Mouse (Mus musculus): ENCODE data around the gene Vwa3a. TPM values are rescaled to one million over a fixed set of nuclear protein-coding genes. Genes with fewer than 3 reads are reported as not detected.
A peak's percentile ranks its signal among the peaks of the same experiment; 100 is the strongest.

The Vwa3a gene
- polyA plus RNA-seq, 1 experiment from 2014 or later: 0.63 TPM

DNA sequence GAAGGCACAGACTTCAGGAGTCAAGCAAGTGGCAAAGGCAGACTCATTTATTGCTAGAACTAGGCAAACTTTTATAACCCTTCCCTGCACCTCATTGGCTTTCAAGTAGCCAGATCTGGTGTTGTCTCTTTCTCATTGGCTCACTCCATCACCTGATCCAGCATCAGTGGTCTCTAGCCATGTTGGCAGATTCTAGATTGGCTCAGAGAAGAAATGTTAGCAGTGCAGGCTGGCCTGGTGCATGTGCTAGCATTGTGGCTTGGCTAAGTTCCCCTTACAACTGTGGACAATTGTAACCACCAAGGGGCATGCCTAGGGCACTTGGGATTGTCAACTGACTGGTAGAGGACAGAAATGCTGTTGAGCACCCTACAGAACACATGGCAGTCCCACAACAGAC, 12.2 kb downstream of the Vwa3a start:
- no peaks in the 10 kb centered on the region for H3K4me1 ChIP-seq
- no peak overlapping the region for H3K4me3 ChIP-seq (replicated peaks)
- H3K36me3 ChIP-seq: no peaks in the 10 kb centered on the region
- H3K27ac ChIP-seq: no peak overlapping the region
- no peaks in the 10 kb centered on the region for H3K27me3 ChIP-seq (replicated peaks)
- no peaks in the 10 kb centered on the region for H3K9me3 ChIP-seq
- no peak overlapping the region for H3K4me2 ChIP-seq
- H3K9ac ChIP-seq: no peak overlapping the region
- no peak for ATAC-seq (ENCODE audit: insufficient read depth, low FRiP score, low read depth)

DNA sequence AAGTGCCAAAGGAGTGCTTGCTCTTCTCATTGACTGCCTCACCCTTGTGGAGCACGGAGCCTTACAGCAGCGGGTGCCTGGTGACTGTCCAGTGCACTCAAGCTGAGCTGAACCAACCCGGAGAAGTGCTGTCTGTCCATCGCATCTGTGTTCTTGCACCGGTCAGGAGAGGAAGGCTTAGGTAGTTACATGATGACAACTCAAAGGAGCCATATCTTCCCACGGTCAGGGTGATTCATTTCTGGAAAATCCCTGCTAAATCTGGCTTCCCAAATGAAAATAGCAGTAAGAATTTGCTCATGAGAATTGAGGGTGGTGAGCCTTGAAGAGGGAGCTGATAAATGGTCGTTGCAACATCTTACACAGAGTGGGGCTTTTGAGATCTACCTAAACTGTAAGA, 12.8 kb downstream of the Vwa3a start:
- H3K4me1 ChIP-seq: no peaks in the 10 kb centered on the region
- H3K9me3 ChIP-seq: no peaks in the 10 kb centered on the region
- H3K27me3 ChIP-seq (replicated peaks): no peaks in the 10 kb centered on the region
- H3K27ac ChIP-seq: no peak overlapping the region
- ATAC-seq (ENCODE audit: insufficient read depth, low FRiP score, low read depth): no peak
- no peak overlapping the region for H3K4me3 ChIP-seq (replicated peaks)
- H3K9ac ChIP-seq: no peak overlapping the region
- H3K36me3 ChIP-seq: no peaks in the 10 kb centered on the region
- 83% methylated on average over 7 of the region's 7 CpGs for WGBS
- H3K4me2 ChIP-seq: no peak overlapping the region

DNA sequence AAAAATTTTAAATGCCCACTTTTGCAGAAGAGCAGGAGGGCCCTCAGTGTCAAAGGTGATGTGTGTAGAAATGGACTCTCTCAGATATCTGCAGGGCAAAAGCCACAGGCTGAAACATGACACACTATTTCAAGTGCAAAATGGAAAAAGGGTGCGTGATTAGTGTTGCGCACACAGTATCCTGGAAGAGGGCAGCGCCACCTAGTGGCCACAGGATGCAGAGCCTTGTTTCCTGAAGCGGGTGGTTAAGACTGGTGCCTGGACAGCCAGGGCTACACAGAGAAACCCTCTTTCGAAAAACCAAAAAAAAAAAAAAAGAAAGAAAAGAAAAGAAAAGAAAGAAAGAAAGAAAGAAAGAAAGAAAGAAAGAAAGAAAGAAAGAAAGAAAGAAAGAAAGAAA, 15.6 kb downstream of the Vwa3a start:
- peak; percentile 63; the same call in 1 of the 2 replicates for ATAC-seq (ENCODE audit: insufficient read depth, low FRiP score, low read depth)
- Histone ChIP-seq H3K4me3 (replicated peaks) (no peak overlapping the region), H3K36me3 (no peaks in the 10 kb centered on the region), H3K4me1 (no peaks in the 10 kb centered on the region), H3K4me2 (no peak overlapping the region), H3K9me3 (no peaks in the 10 kb centered on the region), H3K27me3 (replicated peaks) (no peaks in the 10 kb centered on the region), H3K27ac (no peak overlapping the region), H3K9ac (no peak overlapping the region)
- 3% methylated on average over 5 of the region's 5 CpGs for WGBS

DNA sequence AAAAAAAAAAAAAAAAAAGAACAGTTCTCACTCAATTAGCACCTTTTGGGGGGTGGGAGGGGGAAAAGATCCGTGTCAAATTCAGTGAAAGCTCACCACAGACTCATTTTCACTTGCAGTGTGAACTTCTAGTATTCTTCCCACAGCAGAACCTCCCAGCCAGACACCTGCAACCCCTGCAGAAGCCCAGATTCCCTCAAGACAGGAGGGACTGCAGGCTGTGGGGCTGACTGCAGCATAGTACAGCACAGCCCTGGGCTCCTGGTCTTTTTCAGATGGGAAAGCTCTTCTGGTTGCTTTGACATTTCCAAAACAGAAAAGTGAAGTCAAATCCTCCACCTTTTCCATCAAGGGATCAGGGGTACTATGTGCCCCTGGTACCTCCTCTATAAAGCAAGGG, 28.3 kb downstream of the Vwa3a start:
- no peaks in the 10 kb centered on the region for H3K36me3 ChIP-seq
- no peak overlapping the region for H3K4me3 ChIP-seq (replicated peaks)
- H3K27ac ChIP-seq: no peak overlapping the region
- H3K9me3 ChIP-seq: no peaks in the 10 kb centered on the region
- 5% methylated on average over 1 of the region's 1 CpGs for WGBS
- ATAC-seq (ENCODE audit: insufficient read depth, low FRiP score, low read depth): no peak
- H3K4me1 ChIP-seq: no peaks in the 10 kb centered on the region
- H3K9ac ChIP-seq: no peak overlapping the region
- H3K27me3 ChIP-seq (replicated peaks): no peaks in the 10 kb centered on the region
- H3K4me2 ChIP-seq: no peak overlapping the region

DNA sequence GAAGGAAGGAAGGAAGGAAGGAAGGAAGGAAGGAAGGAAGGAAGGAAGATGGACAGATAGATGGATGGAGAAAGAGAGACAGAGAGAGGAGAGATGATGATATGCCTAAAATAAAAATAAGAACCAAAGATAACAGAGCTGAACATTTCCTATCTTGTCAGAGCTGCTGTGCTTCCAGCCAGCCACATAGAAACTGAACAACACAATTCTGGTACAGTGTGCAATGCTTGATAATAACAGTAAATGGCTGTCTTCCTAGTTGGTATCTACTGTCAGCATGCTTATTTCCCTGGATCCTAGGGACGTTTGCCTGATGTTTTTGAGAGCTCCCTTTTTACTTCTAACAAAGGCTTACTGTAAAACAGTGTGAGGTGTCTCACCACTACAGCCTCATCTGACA, 32.3 kb downstream of the Vwa3a start:
- Histone ChIP-seq H3K27ac (no peak overlapping the region), H3K4me2 (no peak overlapping the region), H3K9ac (no peak overlapping the region), H3K4me1 (no peaks in the 10 kb centered on the region), H3K36me3 (no peaks in the 10 kb centered on the region), H3K9me3 (no peaks in the 10 kb centered on the region), H3K4me3 (replicated peaks) (no peak overlapping the region), H3K27me3 (replicated peaks) (no peaks in the 10 kb centered on the region)
- WGBS: 42% methylated on average over 1 of the region's 1 CpGs
- ATAC-seq (ENCODE audit: insufficient read depth, low FRiP score, low read depth): no peak

DNA sequence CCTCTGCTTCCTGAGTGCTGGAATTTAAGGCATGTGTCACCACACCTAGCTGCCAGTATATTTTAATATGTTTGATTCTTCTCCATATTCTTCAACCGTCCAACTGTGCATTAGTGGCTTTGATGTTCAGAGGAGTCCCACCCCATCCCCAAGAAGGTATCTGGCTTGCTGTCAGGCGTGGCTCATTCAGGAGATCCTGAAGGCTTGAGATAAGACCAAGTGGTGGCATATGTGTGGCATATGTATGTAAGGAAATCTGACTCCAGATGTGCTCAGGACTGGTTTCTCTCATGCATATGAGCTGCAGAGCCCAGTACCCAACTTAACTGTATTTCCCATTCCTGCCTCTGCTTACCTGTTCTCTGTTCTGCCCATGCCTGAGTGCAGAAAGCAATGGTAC, 38.9 kb downstream of the Vwa3a start:
- no peak overlapping the region for H3K4me3 ChIP-seq (replicated peaks)
- H3K36me3 ChIP-seq: no peaks in the 10 kb centered on the region
- no peaks in the 10 kb centered on the region for H3K4me1 ChIP-seq
- no peak overlapping the region for H3K27ac ChIP-seq
- no peak for ATAC-seq (ENCODE audit: insufficient read depth, low FRiP score, low read depth)
- H3K4me2 ChIP-seq: no peak overlapping the region
- no peaks in the 10 kb centered on the region for H3K27me3 ChIP-seq (replicated peaks)
- 63% methylated on average over 2 of the region's 2 CpGs for WGBS
- H3K9ac ChIP-seq: no peak overlapping the region
- no peaks in the 10 kb centered on the region for H3K9me3 ChIP-seq

DNA sequence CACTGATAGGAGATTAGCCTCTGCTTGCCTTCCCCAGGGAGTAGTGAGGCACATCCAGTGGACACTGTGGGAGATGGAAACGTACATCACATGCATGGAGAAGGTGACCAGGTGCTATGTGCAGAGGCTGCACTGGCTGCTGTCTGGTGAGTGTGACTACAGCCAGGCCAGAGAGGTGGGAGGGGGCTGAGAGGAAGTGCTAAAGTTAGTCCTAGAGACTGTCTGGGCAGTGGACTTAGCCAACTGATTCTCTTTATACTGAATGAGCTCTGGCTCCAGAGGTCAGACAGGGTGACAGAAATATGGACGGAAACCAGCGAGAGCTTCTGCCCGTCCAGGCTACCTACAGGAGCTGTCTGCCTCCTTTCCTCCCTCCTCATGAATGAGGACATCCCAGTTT, 56.4 kb downstream of the Vwa3a start:
- Histone ChIP-seq H3K4me2 (no peak overlapping the region), H3K4me3 (replicated peaks) (no peak overlapping the region), H3K36me3 (no peaks in the 10 kb centered on the region), H3K4me1 (no peaks in the 10 kb centered on the region), H3K9me3 (no peaks in the 10 kb centered on the region), H3K27me3 (replicated peaks) (no peaks in the 10 kb centered on the region), H3K9ac (no peak overlapping the region), H3K27ac (no peak overlapping the region)
- 67% methylated on average over 4 of the region's 4 CpGs for WGBS
- ATAC-seq (ENCODE audit: insufficient read depth, low FRiP score, low read depth): no peak

DNA sequence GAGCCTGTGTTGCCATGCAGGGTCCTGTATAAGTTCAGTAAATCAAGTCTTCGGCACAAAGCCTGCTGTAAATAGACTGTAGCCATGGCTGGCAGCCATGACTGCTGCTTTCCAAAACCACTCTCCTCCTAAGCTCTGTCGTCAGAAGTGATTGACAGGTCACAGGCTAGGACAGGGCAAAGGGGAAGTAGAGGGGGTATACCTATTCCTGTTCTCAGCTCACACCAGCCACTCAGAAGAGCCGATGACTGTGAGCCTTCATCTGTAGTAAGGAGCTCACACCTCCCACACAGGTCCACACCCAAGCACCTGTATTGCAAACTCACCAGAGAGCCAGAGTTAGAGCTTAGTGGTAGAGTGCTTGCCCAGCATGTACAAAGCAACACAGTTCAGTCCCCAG, 57.3 kb downstream of the Vwa3a start:
- H3K9ac ChIP-seq: no peak overlapping the region
- 72% methylated on average over 3 of the region's 3 CpGs for WGBS
- no peaks in the 10 kb centered on the region for H3K36me3 ChIP-seq
- H3K9me3 ChIP-seq: no peaks in the 10 kb centered on the region
- no peak overlapping the region for H3K4me2 ChIP-seq
- H3K27ac ChIP-seq: no peak overlapping the region
- no peaks in the 10 kb centered on the region for H3K27me3 ChIP-seq (replicated peaks)
- ATAC-seq (ENCODE audit: insufficient read depth, low FRiP score, low read depth): no peak
- no peak overlapping the region for H3K4me3 ChIP-seq (replicated peaks)
- no peaks in the 10 kb centered on the region for H3K4me1 ChIP-seq

DNA sequence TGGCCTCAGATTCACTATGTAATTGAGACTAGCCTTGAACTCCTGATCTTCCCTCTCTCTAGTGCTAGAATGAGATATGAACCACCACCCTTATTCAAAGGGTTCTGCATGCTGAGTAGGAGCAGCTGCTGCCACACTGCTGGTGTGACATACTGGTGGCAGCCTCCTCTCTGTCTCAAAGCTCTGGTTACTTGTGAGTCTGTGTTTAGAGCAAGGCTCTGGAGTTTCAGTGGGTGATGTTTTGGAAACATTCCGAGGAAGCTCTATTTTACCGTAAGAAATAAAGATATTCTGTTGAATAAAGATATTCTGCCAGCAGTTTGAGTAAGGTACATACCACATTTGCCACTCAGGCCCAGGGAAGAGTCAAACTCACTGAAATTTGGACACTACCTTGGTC, 64.2 kb downstream of the Vwa3a start:
- no peak overlapping the region for H3K27ac ChIP-seq
- no peak overlapping the region for H3K9ac ChIP-seq
- WGBS: 78% methylated on average over 2 of the region's 2 CpGs
- no peaks in the 10 kb centered on the region for H3K27me3 ChIP-seq (replicated peaks)
- H3K4me2 ChIP-seq: no peak overlapping the region
- H3K4me3 ChIP-seq (replicated peaks): no peak overlapping the region
- H3K4me1 ChIP-seq: no peaks in the 10 kb centered on the region
- no peak for ATAC-seq (ENCODE audit: insufficient read depth, low FRiP score, low read depth)
- H3K9me3 ChIP-seq: no peaks in the 10 kb centered on the region
- H3K36me3 ChIP-seq: no peaks in the 10 kb centered on the region

DNA sequence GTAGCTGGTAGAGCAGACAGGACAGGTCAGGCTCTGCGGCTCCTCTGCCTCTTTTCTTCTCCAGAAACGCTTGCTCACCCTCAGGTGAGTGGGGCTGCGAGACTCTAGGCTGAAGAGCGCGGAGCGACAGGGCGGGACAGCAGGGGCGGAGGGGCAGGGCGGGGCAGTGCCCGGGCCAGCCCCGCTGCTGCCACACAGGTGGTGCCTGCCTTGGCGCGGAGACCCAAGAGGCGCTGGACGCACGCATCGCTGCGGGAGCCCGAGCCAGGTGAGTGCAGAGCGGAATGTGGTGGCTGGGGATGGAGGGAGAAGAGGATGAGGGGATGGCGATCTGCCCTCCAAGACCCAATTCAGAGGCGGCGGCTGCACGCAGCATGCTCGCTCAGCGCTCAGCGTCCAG, 70.6 kb downstream of the Vwa3a start:
- Histone ChIP-seq H3K27ac (no peak overlapping the region), H3K4me3 (replicated peaks) (0 out of 2 replicates have a peak overlapping the region, but pooled peaks have one; percentile 25), H3K36me3 (no peaks in the 10 kb centered on the region), H3K9ac (no peak overlapping the region), H3K27me3 (replicated peaks) (0 out of 2 replicates have a peak, but pooled peaks cover 4% of the 10 kb centered on the region), H3K4me2 (peak overlapping the region; percentile 54), H3K9me3 (no peaks in the 10 kb centered on the region), H3K4me1 (peaks cover 5% of the 10 kb centered on the region; the same call in 1 of the 2 replicates)
- ATAC-seq (ENCODE audit: insufficient read depth, low FRiP score, low read depth): no peak
- 4% methylated on average over 27 of the region's 27 CpGs for WGBS

DNA sequence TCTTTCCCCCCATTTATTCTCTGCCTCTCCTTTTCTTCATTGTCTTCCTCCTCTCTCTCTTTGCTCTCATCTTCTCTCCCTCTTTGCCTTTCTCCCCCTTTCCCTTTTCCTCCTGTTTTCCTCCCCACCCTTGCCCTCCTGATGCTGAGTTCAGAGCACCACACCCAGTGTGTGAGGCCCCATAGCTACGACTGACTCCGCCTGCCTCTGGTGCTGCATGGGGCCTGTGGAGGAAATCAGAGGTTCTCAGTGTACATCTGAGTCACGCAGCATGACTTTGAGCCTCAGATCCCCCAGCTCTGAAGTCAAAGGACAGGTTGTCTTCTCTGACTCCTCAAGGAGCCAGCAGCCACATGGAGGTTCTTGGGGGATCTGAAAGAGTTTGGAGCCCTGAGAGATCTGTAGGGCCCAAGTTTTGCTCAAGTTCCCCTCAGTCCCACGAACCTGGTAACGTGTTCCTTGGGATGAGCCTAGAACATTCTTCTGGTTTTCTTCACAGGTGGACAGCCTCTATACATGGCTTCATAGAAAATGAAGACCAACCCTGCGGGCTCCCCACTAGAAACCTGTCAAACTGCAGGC, 72.8 kb downstream of the Vwa3a start, which contains the start of gene Gm5737:
Gene Gm5737, plus strand, starts transcription at position 532 of the 582 bp plus-strand sequence.
- WGBS: 76% methylated on average over 6 of the region's 6 CpGs
- H3K36me3 ChIP-seq: no peaks in the 10 kb centered on the region
- peaks cover 5% of the 10 kb centered on the region; the same call in 1 of the 2 replicates for H3K4me1 ChIP-seq
- no peak within 1 kb of the TSS for H3K27ac ChIP-seq
- H3K9me3 ChIP-seq: no peaks in the 10 kb centered on the region
- no peak within 1 kb of the TSS for H3K4me3 ChIP-seq (replicated peaks)
- H3K4me2 ChIP-seq: no peak within 1 kb of the TSS
- H3K27me3 ChIP-seq (replicated peaks): 0 out of 2 replicates have a peak, but pooled peaks cover 4% of the 10 kb centered on the region
- peak; percentile 72; the same call in 1 of the 2 replicates for ATAC-seq (ENCODE audit: insufficient read depth, low FRiP score, low read depth)
- no peak within 1 kb of the TSS for H3K9ac ChIP-seq

DNA sequence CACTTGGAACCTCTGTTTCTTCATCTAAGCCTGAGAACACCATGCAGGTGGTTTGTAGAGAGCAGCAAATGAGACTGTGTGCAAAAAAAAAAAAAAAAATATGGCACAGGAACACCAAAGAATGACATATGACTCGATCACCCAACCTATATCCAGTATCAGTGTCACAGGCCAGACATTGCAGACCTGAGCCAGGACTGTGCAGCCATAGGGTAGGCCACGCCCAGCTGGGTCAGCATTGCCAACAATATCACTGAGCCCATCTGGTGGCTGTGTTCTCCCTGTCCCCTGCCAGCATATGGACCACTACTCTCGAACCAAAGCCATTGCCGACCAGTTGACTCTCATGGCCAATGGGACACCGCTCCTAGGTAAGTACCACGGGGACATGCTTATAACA, 78.4 kb downstream of the Vwa3a start:
- Histone ChIP-seq H3K4me1 (no peaks in the 10 kb centered on the region), H3K27me3 (replicated peaks) (no peaks in the 10 kb centered on the region), H3K27ac (no peak overlapping the region), H3K9ac (no peak overlapping the region), H3K4me2 (no peak overlapping the region), H3K9me3 (no peaks in the 10 kb centered on the region), H3K36me3 (no peaks in the 10 kb centered on the region), H3K4me3 (replicated peaks) (no peak overlapping the region)
- no peak for ATAC-seq (ENCODE audit: insufficient read depth, low FRiP score, low read depth)
- WGBS: 87% methylated on average over 6 of the region's 6 CpGs

DNA sequence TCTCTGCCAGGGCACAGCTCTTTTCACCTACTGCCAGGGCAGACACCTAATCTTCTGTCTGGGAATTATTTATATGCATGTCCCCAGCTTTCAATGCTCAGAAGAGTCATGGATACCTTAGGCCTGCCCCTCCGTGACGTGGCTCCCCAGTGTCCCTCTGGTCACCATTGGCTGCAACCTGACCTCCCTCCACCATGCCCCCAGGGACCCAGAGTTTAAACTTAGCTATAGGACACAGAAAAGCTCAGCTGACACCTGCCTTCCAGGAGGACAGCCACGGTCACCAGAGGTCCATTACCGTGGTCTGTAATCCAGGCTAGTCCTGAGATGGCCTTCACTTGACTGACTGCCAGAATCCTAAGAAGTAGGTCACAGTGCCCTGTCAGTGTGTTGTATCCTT, 80.3 kb downstream of the Vwa3a start:
- no peak for ATAC-seq (ENCODE audit: insufficient read depth, low FRiP score, low read depth)
- Histone ChIP-seq H3K4me3 (replicated peaks) (no peak overlapping the region), H3K4me1 (no peaks in the 10 kb centered on the region), H3K4me2 (no peak overlapping the region), H3K9ac (no peak overlapping the region), H3K27ac (no peak overlapping the region), H3K27me3 (replicated peaks) (no peaks in the 10 kb centered on the region), H3K36me3 (no peaks in the 10 kb centered on the region), H3K9me3 (no peaks in the 10 kb centered on the region)
- WGBS: 85% methylated on average over 4 of the region's 4 CpGs

Measured in stomach, embryonic 15.5 days (tissue).